Mouse (Mus musculus): ENCODE measurements around the gene Smndc1.

GRCm38 (mm10) chr19:53377652-53378051 is 12.7 kb downstream of the Smndc1 start:
- no peak for TF ChIP-seq CTCF (IDR thresholded peaks at IDR 0.05; ENCODE audit: low read depth)
- TF ChIP-seq EP300 (IDR thresholded peaks at IDR 0.05; ENCODE audit: low read depth) = no peak
